Mouse (Mus musculus): ENCODE results near the gene Pdgfd. TPM values are rescaled to one million over a fixed set of nuclear protein-coding genes. Genes with fewer than 3 reads are reported as not detected.
A peak's percentile ranks its signal among the peaks of the same experiment; 100 is the strongest.

Gene Pdgfd
- polyA plus RNA-seq, 1 experiment: 9.0 TPM

- H3K4me3 ChIP-seq (replicated peaks; ENCODE audit: insufficient read depth, low read depth, low read length): no peak overlapping the region
- no peak overlapping the region for H3K27ac ChIP-seq (ENCODE audit: insufficient read depth, low read length)
- 93% methylated on average over 10 of the region's 10 CpGs for WGBS
- DNase-seq: no peak
- no peaks in the 10 kb centered on the region for H3K27me3 ChIP-seq (ENCODE audit: control insufficient read depth, insufficient read depth, low read length)
- TF ChIP-seq CTCF (IDR thresholded peaks at IDR 0.05; ENCODE audit: borderline replicate concordance, insufficient read depth, low read depth, low read length) (no peak), POLR2A (IDR thresholded peaks at IDR 0.05; ENCODE audit: borderline replicate concordance, insufficient read depth, low read length) (no peak)
- H3K4me1 ChIP-seq (ENCODE audit: control insufficient read depth, insufficient read depth, low read length): no peaks in the 10 kb centered on the region
Measured at GRCm38 (mm10) chr9:6342854-6343253, 174.5 kb downstream of the Pdgfd start.

- H3K27me3 ChIP-seq (ENCODE audit: control insufficient read depth, insufficient read depth, low read length): no peaks in the 10 kb centered on the region
- no peak overlapping the region for H3K4me3 ChIP-seq (replicated peaks; ENCODE audit: insufficient read depth, low read depth, low read length)
- TF ChIP-seq CTCF (IDR thresholded peaks at IDR 0.05; ENCODE audit: borderline replicate concordance, insufficient read depth, low read depth, low read length): no peak
- no peak for TF ChIP-seq POLR2A (IDR thresholded peaks at IDR 0.05; ENCODE audit: borderline replicate concordance, insufficient read depth, low read length)
- WGBS: 66% methylated on average over 2 of the region's 2 CpGs
- no peak overlapping the region for H3K27ac ChIP-seq (ENCODE audit: insufficient read depth, low read length)
- DNase-seq: no peak
- H3K4me1 ChIP-seq (ENCODE audit: control insufficient read depth, insufficient read depth, low read length): no peaks in the 10 kb centered on the region
Measured at GRCm38 (mm10) chr9:6344514-6344913, 176.1 kb downstream of the Pdgfd start.

GRCm38 (mm10) chr9:6344924-6345323 is 176.5 kb downstream of the Pdgfd start:
- Histone ChIP-seq H3K4me1 (ENCODE audit: control insufficient read depth, insufficient read depth, low read length) (no peaks in the 10 kb centered on the region), H3K27ac (ENCODE audit: insufficient read depth, low read length) (no peak overlapping the region), H3K4me3 (replicated peaks; ENCODE audit: insufficient read depth, low read depth, low read length) (no peak overlapping the region), H3K27me3 (ENCODE audit: control insufficient read depth, insufficient read depth, low read length) (no peaks in the 10 kb centered on the region)
- peak in 1 of 2 experiments; percentile 37 for DNase-seq
- TF ChIP-seq CTCF (IDR thresholded peaks at IDR 0.05; ENCODE audit: borderline replicate concordance, insufficient read depth, low read depth, low read length) (no peak), POLR2A (IDR thresholded peaks at IDR 0.05; ENCODE audit: borderline replicate concordance, insufficient read depth, low read length) (no peak)
- WGBS: 48% methylated on average over 4 of the region's 4 CpGs

GRCm38 (mm10) chr9:6345366-6345765 is 177.0 kb downstream of the Pdgfd start:
- 81% methylated on average over 1 of the region's 1 CpGs for WGBS
- TF ChIP-seq CTCF (IDR thresholded peaks at IDR 0.05; ENCODE audit: borderline replicate concordance, insufficient read depth, low read depth, low read length): no peak
- no peak for TF ChIP-seq POLR2A (IDR thresholded peaks at IDR 0.05; ENCODE audit: borderline replicate concordance, insufficient read depth, low read length)

GRCm38 (mm10) chr9:6353257-6353960 is 185.0 kb downstream of the Pdgfd start:
- Histone ChIP-seq H3K27ac (ENCODE audit: insufficient read depth, low read length) (no peak overlapping the region), H3K27me3 (ENCODE audit: control insufficient read depth, insufficient read depth, low read length) (no peaks in the 10 kb centered on the region), H3K4me3 (replicated peaks; ENCODE audit: insufficient read depth, low read depth, low read length) (no peak overlapping the region), H3K4me1 (ENCODE audit: control insufficient read depth, insufficient read depth, low read length) (no peaks in the 10 kb centered on the region)
- DNase-seq: no peak
- 48% methylated on average over 1 of the region's 1 CpGs for WGBS
- TF ChIP-seq POLR2A (IDR thresholded peaks at IDR 0.05; ENCODE audit: borderline replicate concordance, insufficient read depth, low read length): no peak
- TF ChIP-seq CTCF (IDR thresholded peaks at IDR 0.05; ENCODE audit: borderline replicate concordance, insufficient read depth, low read depth, low read length): no peak

More at GRCm38 (mm10) chr9:6345366-6345765, 177.0 kb downstream of the Pdgfd start:
- Histone ChIP-seq H3K27ac (ENCODE audit: insufficient read depth, low read length) (no peak overlapping the region), H3K4me3 (replicated peaks; ENCODE audit: insufficient read depth, low read depth, low read length) (no peak overlapping the region), H3K27me3 (ENCODE audit: control insufficient read depth, insufficient read depth, low read length) (no peaks in the 10 kb centered on the region), H3K4me1 (ENCODE audit: control insufficient read depth, insufficient read depth, low read length) (no peaks in the 10 kb centered on the region)
- no peak for DNase-seq

GRCm38 (mm10) chr9:6360795-6361194 is 192.4 kb downstream of the Pdgfd start:
- H3K4me1 ChIP-seq (ENCODE audit: control insufficient read depth, insufficient read depth, low read length): no peaks in the 10 kb centered on the region
- H3K27ac ChIP-seq (ENCODE audit: insufficient read depth, low read length): no peak overlapping the region
- no peaks in the 10 kb centered on the region for H3K27me3 ChIP-seq (ENCODE audit: control insufficient read depth, insufficient read depth, low read length)
- TF ChIP-seq CTCF (IDR thresholded peaks at IDR 0.05; ENCODE audit: borderline replicate concordance, insufficient read depth, low read depth, low read length): no peak
- no peak for TF ChIP-seq POLR2A (IDR thresholded peaks at IDR 0.05; ENCODE audit: borderline replicate concordance, insufficient read depth, low read length)
- WGBS: 77% methylated on average over 2 of the region's 2 CpGs
- no peak for DNase-seq
- no peak overlapping the region for H3K4me3 ChIP-seq (replicated peaks; ENCODE audit: insufficient read depth, low read depth, low read length)

- no peak for DNase-seq
- no peak for TF ChIP-seq POLR2A (IDR thresholded peaks at IDR 0.05; ENCODE audit: borderline replicate concordance, insufficient read depth, low read length)
- TF ChIP-seq CTCF (IDR thresholded peaks at IDR 0.05; ENCODE audit: borderline replicate concordance, insufficient read depth, low read depth, low read length): no peak
- Histone ChIP-seq H3K27me3 (ENCODE audit: control insufficient read depth, insufficient read depth, low read length) (no peaks in the 10 kb centered on the region), H3K4me3 (replicated peaks; ENCODE audit: insufficient read depth, low read depth, low read length) (no peak overlapping the region), H3K4me1 (ENCODE audit: control insufficient read depth, insufficient read depth, low read length) (no peaks in the 10 kb centered on the region), H3K27ac (ENCODE audit: insufficient read depth, low read length) (no peak overlapping the region)
- 83% methylated on average over 1 of the region's 1 CpGs for WGBS
Measured at GRCm38 (mm10) chr9:6366550-6366949, 198.2 kb downstream of the Pdgfd start.

GRCm38 (mm10) chr9:6401764-6402163 is 233.4 kb downstream of the Pdgfd start:
- H3K27me3 ChIP-seq (ENCODE audit: control insufficient read depth, insufficient read depth, low read length): no peaks in the 10 kb centered on the region
- 18% methylated on average over 1 of the region's 1 CpGs for WGBS
- no peak overlapping the region for H3K4me3 ChIP-seq (replicated peaks; ENCODE audit: insufficient read depth, low read depth, low read length)
- H3K4me1 ChIP-seq (ENCODE audit: control insufficient read depth, insufficient read depth, low read length): no peaks in the 10 kb centered on the region
- no peak overlapping the region for H3K27ac ChIP-seq (ENCODE audit: insufficient read depth, low read length)
- DNase-seq: no peak
- no peak for TF ChIP-seq CTCF (IDR thresholded peaks at IDR 0.05; ENCODE audit: borderline replicate concordance, insufficient read depth, low read depth, low read length)
- no peak for TF ChIP-seq POLR2A (IDR thresholded peaks at IDR 0.05; ENCODE audit: borderline replicate concordance, insufficient read depth, low read length)
